Mouse (Mus musculus) MEL (cell line): ENCODE data around the gene Nrp1.

ENCODE experiments used
- CTCF ChIP-seq, 3 experiments: IDR thresholded peaks in 2 of 3; conservative IDR thresholded peaks in 1 of 3; 2 replicates each; pipeline ENCODE4 v1.5.1; 2011 to 2012; ENCODE audit warnings: low read length in 3 of 3, low read depth in 2 of 3, mild to moderate bottlenecking in 2 of 3, improper control_type of control experiment in 1 of 3, inconsistent platforms in 1 of 3, mixed read lengths in 1 of 3, moderate library complexity in 1 of 3; ENCODE audit not compliant: control insufficient read depth in 1 of 3, insufficient read depth in 1 of 3, poor library complexity in 1 of 3, severe bottlenecking in 1 of 3
- E2F4 ChIP-seq: IDR thresholded peaks from 2 replicates; pipeline ENCODE4 v1.6.1; 2011; ENCODE audit warnings: low read depth, low read length, improper control_type of control experiment, borderline replicate concordance
- GABPA ChIP-seq: IDR thresholded peaks from 2 replicates; pipeline ENCODE4 v1.6.1; 2012; ENCODE audit warnings: low read depth, mild to moderate bottlenecking, inconsistent platforms, low read length, improper control_type of control experiment, moderate library complexity
- GATA1 ChIP-seq: IDR thresholded peaks from 2 replicates; pipeline ENCODE4 v1.6.1; 2011; ENCODE audit warnings: low read depth, low read length, improper control_type of control experiment
- JUND ChIP-seq: IDR thresholded peaks from 2 replicates; pipeline ENCODE4 v1.6.1; 2011; ENCODE audit warnings: low read depth, mild to moderate bottlenecking, improper control_type of control experiment, low read length
- KAT2A ChIP-seq: conservative IDR thresholded peaks from 2 replicates; pipeline ENCODE4 v1.6.1; 2012; ENCODE audit warnings: low read depth, low read length, improper control_type of control experiment, inconsistent platforms
- MAX ChIP-seq: IDR thresholded peaks from 2 replicates; pipeline ENCODE4 v1.6.1; 2011; ENCODE audit warnings: low read length, improper control_type of control experiment
- MXI1 ChIP-seq: IDR thresholded peaks from 2 replicates; pipeline ENCODE4 v1.6.1; 2011; ENCODE audit warnings: mild to moderate bottlenecking, low read depth, low read length, improper control_type of control experiment
- MYB ChIP-seq: IDR thresholded peaks from 2 replicates; pipeline ENCODE4 v1.6.1; 2011; ENCODE audit warnings: mild to moderate bottlenecking, low read depth, low read length, improper control_type of control experiment
- POLR2A ChIP-seq, 2 experiments: IDR thresholded peaks; 2 replicates each; pipeline ENCODE4 v1.6.1; 2011 to 2012; ENCODE audit warnings: low read length in 2 of 2, mild to moderate bottlenecking in 2 of 2, control low read depth in 1 of 2, improper control_type of control experiment in 1 of 2, low read depth in 1 of 2, moderate library complexity in 1 of 2; ENCODE audit not compliant: control insufficient read depth in 1 of 2, insufficient read depth in 1 of 2, poor library complexity in 1 of 2
- RCOR1 ChIP-seq: IDR thresholded peaks from 2 replicates; pipeline ENCODE4 v1.6.1; 2012; ENCODE audit warnings: low read depth, mild to moderate bottlenecking, inconsistent platforms, low read length, improper control_type of control experiment
- USF1 ChIP-seq: IDR thresholded peaks from 2 replicates; pipeline ENCODE4 v1.6.1; 2014; ENCODE audit warnings: low read depth, mild to moderate bottlenecking, inconsistent platforms, low read length, improper control_type of control experiment, moderate library complexity
- USF2 ChIP-seq, 2 experiments: IDR thresholded peaks; 2 replicates each; pipeline ENCODE4 v1.6.1; 2011 to 2012; ENCODE audit warnings: improper control_type of control experiment in 2 of 2, low read length in 2 of 2, borderline replicate concordance in 1 of 2, inconsistent platforms in 1 of 2, low read depth in 1 of 2, mild to moderate bottlenecking in 1 of 2; ENCODE audit not compliant: insufficient read depth in 1 of 2
- ZC3H11A ChIP-seq: IDR thresholded peaks from 2 replicates; pipeline ENCODE4 v1.6.1; 2012; ENCODE audit warnings: low read depth, mild to moderate bottlenecking, inconsistent platforms, low read length, improper control_type of control experiment

DNA sequence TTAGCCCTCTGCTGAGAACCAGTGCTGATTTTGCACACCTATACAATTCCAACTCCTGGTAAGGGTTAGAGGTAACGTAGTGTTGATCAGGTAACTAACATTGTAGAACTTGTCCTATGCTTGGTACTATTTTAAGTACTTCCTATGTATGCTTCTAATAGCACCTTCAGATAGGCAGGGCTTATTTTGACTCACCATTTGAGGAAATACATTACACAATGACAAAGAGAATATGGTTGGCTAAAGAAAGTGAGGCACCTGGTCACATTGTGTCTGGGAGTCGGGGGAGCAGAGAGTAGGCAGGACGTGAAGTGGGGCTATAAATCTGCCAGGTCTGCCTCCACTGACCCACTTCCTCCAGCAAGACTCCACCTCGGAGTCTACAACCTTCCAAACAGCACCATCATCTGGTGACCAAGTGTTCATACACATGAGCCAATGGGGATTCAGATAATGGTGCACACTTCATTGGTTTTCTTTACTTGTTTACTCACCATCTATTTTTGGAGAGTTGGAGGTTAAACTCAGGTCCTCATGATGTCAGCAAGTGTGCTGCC lies 159.2 kb downstream of the Nrp1 start:
- no peak for TF ChIP-seq CTCF (IDR thresholded peaks at IDR 0.05 in 2 of 3, conservative IDR thresholded peaks at IDR 0.05 in 1 of 3; ENCODE audit: control insufficient read depth in 1 of 3, insufficient read depth in 1 of 3, low read depth in 2 of 3, low read length in 3 of 3, poor library complexity in 1 of 3, severe bottlenecking in 1 of 3)
- no peak for TF ChIP-seq KAT2A
- no peak for TF ChIP-seq GABPA
- no peak for TF ChIP-seq USF1
- no peak for TF ChIP-seq MXI1
- TF ChIP-seq POLR2A (IDR thresholded peaks at IDR 0.05; ENCODE audit: control insufficient read depth in 1 of 2, insufficient read depth in 1 of 2, low read depth in 1 of 2, low read length in 2 of 2, poor library complexity in 1 of 2): no peak
- no peak for TF ChIP-seq ZC3H11A
- no peak for TF ChIP-seq USF2 (IDR thresholded peaks at IDR 0.05; ENCODE audit: borderline replicate concordance in 1 of 2, insufficient read depth in 1 of 2, low read depth in 1 of 2, low read length in 2 of 2)
- no peak for TF ChIP-seq RCOR1
- no peak for TF ChIP-seq GATA1
- TF ChIP-seq E2F4: no peak
- TF ChIP-seq MAX: no peak
- no peak for TF ChIP-seq JUND
- no peak for TF ChIP-seq MYB
